Mouse (Mus musculus): ENCODE data around the gene Galnt11.
"Not testable (repeated sequence)": the region's sequence is repeated elsewhere in the genome, so short reads cannot be mapped to it uniquely, and the experiment has no call there.

Galnt11 gene

DNA sequence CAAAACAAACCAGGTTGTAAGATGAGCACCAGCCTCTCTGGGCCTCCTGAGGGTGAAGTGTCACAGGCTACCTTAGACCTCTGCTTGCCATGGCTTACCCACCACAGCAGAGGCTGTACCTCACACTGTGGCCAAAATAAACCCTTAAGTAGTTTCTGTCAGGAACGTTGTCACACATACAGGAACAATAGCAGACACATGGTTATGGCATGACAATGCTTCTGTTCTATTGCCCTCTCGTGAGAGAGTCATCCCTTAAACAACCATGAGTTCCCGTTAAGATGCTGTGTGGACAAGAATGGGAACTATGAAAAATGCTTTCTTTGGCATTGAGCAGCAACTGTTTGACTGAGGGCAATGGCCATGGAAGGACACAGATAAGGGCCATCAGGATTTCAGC is at the start of gene Galnt11:
TSS of gene Galnt11 (plus strand) at position 301 of the 400 bp plus-strand sequence.
- no peak for DNase-seq

DNA sequence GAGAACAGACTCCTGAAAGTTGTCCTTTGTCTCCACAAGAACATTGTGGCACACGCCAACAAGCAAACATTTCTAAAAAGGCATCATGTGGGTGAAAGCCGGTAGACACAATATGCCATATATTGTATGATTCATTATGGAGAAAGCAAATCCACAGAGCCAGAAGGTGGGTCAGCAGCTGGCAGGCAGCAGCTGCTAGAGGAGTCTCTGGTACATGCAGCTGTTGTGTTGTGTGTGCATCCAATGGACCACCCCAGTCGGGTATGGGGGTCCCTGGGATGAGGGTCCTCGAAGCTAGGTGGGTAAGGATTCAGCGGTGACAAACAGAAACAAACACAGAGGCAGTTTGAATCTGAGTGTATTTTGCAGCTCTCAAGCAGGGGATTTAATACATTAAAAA is 43.8 kb upstream of the Galnt11 start:
- DNase-seq: not testable (repeated sequence)

DNA sequence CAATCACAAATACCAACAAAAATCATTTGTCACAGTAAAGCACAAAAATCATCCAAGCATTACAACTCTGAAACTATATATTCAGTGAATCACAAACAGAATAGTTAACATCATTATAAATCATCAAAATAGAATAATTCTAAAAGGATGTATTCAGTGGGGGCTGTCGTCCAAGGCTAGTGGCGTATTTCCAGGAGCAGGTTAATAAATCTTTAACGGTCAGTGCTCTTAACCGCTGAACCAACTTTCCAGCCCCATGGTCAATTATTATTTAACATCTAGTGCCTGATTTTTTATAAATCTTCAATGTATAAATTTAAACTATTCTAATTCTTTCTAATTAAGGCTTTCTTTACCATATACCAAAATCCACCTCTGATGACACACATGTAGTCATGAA is 43.2 kb upstream of the Galnt11 start:
- peak; percentile 54 to 61 for DNase-seq

DNA sequence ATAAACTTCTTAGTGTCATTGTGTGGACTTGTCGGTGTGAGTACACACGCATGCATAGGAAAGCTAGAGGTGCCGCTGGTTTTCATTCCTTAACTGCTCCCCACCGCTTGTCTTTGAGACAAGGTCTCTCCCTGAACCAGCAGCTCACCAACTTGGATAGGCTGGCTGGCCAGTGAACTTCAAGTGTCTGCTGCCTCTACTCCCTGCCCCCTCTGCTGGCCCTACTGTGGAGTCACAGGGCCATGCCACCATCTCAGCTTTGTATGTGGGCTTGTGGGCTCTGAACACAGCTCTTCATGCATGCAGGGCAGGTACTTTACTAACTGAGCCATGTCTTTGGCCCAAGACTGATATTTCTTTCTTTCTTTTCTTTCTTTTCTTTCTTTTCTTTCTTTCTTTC is 42.4 kb upstream of the Galnt11 start:
- peak; percentile 35 to 63 for DNase-seq

DNA sequence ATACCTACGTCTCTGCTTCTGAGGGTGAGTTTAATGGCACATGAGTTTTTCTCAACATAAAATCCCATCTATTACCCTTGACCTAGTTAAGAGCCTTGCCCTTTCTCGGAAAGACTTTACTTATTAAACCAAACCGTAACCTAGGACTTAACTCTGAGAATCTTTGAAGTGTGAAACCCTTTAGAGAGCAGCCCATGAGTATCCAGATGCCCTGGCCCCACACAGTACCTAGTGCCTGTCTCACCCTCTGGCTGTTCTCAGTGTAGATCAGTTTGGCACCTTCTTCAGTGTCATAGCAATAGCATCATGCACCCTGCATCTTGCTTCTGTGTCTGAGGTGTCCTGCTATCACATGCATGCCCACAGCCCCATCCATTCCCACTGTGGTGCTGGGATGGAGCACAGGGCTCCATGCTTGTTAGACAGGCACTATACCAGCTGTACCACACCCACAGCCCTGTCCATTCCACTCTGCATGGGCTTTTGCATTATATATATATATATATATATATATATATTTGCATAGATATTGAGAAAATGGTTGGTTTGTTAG is 41.7 kb upstream of the Galnt11 start:
- DNase-seq: peak; percentile 54 to 72

DNA sequence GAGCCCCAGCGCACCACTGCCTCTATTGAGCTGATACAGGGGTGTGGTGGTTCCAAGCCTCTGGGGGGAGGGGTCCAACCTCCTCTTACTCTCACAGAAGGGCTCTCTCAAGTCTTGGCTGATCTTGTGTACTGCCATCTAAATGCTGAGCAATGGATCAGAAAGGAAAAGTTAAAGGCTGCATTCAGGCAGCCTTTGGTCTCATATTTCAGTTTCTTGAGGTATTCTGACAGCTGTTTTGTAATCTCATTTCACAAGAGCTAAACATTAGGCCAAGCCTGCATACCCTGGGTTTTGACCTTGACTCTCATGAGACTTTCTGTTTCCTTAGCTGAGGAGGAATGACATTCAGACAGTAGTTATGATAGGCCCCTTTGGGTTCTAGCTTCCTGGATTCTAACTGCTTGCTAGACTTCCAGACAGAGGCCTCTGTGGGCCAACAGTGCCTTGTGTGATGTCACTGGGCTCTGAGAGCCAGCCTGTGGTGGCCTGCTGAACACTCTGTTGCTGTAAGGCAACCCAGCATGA is 40.6 kb upstream of the Galnt11 start, which contains the start of gene Galntl5:
TSS of gene Galntl5 (plus strand) at position 457 of the 528 bp plus-strand sequence.
- peak; percentile 46 to 61 for DNase-seq

DNA sequence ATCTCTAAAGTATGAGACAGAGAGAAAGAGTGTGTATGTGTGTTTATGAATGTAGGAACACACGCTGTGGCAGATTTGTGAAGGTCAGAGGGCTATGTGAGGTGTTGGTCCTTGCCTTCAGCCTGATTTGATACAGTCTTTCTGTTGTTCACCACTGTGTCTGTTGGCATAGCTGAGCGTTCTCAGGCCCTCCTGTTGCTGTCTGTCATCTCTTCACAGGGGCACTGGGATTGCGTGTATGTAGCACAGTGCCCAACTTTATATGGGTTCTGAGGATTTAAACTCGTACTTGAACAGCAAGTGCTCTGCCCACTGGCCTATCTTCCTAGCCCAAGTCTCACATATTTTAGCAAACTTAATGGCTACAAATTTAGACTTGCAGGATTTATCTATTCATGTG is 38.1 kb upstream of the Galnt11 start:
- no peak for DNase-seq

DNA sequence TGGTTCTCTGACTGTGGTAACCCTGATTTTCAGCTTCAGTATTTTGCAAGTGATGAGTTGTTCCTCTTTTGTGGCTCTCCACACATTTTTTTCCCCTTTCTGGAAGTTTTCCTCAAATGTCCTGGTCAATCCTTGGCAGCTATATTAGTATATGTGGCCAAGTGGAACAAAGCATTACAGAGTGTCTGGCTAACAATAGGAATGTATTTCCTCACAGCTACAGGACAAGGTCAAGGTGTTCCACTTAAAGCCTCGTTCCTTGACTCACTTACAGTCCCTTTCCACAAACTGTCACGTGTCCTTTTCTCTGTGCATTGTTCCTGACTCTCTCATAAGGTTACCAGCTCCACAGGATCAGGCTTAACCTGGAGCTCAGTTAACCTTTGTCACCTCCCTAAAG is 37.1 kb upstream of the Galnt11 start:
- no peak for DNase-seq

DNA sequence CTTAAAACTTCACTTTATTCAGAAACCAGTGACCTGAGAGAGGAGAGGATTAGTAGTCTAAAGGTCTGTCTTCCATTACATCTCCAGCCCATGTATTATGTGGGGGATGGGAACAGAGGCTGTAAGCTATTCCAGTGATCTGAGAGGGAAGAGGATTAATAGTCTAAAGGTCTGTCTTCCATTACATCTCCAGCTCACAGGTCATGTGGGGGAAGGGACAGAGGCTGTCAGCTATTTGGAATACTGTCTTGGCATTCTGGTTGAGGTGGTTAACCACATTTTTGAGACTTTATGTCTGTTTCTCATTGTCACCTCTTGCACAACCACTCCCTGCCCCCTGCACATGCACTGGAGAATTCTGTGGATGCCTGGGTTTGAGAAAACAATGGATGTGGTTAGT is 34.0 kb upstream of the Galnt11 start:
- peak; percentile 62 to 73 for DNase-seq

DNA sequence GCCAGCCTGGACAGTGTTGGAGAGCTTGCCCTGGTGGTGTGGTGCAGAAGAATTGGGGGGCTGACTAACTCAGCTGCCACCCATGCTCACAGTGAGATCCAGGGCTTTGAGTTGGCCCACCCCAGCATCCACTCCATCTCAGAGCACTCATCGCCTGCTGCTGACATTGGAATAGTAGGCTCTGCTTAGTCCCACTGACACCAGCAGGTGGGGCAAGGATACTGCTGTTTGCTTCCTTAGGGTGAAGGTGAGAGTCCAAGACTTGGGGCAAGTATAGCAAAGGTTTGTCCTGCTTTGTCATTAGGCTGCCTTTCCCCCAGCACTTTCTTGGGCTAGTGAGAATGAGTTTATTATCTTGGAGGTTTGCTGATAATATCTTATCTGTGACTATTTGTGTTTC is 32.9 kb upstream of the Galnt11 start:
- peak; percentile 80 to 82 for DNase-seq

DNA sequence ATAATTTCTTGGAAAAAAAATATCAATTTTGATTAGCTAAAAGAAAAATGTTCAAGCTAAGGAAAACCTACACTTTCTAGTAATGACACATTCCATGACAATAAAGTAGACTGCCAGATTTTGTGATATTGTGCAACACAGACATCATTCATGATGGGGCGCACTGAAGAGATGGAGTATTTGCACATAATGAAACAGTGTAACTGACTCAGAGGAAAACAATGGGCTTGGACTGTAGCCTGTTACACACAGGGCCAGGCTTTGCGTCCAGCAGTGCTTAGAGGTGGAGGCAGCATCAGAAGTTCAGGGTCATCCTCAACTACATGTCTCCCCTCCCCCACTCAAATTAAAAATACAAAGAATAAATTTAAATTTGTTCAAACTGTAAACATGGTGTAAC is 31.2 kb upstream of the Galnt11 start:
- no peak for DNase-seq

DNA sequence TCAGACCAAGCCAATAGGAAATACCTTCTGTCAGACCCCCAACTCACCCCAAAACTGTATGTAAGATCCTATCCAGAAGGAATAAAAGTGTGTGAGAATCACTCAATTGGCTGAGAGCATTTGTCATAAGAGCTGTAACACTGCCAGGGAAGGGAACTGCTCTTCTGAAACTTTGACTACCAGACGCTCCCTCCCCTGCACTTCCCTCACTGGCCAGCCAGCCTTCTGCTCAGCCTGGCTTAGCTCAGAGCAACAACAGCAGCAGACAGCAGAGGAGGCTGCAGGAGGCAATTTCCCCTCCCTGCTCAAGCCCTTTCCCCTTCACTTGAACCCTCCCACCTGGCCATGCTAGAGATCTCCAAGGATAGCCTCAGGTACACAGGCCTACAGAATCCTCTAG is 9.8 kb upstream of the Galnt11 start:
- no peak for DNase-seq

DNA sequence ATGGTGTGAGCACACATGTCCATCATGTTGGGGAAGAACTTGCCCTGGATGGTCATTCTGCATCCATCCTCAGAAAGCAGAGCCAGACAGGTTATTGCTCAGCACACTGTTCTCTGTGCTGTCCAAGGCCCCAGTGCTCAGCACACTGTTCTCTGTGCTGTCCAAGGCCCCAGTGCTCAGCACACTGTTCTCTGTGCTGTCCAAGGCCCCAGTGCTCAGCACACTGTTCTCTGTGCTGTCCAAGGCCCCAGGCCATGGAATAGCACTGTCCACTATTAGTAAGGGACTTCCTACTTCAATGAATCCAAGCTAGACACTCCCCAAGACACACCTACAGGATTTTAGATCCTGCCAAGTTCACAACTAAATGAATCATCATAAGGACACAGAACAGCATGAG is 8.5 kb upstream of the Galnt11 start:
- not testable (repeated sequence) for DNase-seq

DNA sequence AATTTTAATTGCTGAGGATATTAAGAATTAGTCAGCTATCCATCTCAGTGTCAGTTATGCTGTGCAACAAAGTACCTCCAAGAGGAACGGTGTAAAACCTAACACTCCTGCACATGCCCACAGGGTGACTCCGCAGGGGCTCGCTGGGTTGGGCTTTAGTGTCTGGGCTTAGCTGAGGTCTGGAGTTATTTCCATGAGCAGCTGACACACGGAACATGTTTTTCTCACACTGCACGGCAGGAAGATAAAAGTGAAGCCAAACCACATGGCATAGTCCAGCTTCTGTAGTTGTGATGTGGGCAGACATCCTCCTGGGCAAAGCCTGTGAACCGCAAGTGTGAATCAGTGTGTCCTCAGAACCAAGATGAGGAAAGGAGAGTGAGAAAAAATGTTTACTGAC is 6.7 kb upstream of the Galnt11 start:
- no peak for DNase-seq

DNA sequence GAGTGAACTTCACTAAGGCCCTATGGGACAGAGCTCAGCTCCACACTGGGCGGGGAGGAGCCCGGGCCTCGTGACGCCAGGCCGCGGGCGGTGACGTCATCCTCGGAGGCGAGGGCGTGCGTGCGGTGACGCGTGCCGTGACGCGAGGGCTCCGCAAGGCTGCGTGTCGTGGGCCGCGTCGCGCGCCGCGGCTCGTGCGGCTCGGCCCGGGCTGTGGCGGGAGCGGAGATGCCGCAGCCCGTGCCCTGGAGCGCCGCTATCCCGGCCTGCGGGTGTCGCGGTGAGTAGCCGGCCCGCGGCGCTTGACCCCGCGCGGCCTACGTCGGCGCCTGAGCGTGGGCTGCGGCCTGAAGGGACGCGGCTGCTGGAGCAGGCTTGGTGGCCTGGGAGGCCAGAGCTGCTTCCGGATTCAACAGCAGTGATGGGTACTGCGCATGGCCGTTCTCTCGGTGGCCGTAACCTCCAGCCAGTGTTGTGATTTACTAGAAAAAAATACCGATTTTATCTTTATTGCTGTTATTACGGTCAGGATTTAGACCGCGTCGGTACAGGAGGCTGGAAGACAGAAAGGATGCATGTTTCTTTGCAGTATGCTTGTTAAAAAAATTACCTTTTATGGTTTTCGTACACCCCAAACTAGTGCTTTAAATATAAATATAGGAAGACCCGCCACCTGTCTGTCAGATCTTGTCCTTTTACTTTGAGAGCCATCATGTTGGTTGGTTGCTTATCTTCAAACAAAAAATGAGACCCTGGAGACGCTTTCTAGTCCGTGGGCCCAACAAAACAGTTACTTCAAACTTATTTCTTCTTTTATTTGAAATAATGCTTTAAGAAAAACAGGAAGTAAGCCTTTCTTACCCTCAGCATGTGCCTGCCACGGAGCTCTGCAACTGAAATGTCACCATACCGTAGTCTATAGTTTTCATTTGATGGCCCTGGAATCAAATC is 1.3 kb downstream of the Galnt11 start, which contains the start of gene E130116L18Rik:
TSS of gene E130116L18Rik (minus strand) at position 402 of the 951 bp plus-strand sequence.
- peak; percentile 89 to 95 for DNase-seq

DNA sequence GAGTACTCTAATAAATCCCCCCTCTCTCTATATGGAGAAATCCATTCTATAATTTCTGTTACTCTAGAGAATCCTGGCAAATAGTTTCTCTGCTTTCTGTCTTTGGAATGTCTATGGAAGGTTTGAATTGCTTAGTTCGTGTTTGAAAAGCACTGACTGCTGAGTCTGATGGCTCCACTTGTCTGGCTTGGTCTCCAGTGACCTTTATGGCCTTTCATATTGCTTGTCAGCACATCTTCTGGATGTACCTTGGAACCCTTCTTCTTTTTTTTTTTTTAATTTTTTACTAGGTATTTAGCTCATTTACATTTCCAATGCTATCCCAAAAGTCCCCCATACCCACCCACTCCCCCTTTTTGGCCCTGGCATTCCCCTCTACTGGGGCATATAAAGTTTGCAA is 2.7 kb downstream of the Galnt11 start:
- DNase-seq: peak; percentile 51 to 65

DNA sequence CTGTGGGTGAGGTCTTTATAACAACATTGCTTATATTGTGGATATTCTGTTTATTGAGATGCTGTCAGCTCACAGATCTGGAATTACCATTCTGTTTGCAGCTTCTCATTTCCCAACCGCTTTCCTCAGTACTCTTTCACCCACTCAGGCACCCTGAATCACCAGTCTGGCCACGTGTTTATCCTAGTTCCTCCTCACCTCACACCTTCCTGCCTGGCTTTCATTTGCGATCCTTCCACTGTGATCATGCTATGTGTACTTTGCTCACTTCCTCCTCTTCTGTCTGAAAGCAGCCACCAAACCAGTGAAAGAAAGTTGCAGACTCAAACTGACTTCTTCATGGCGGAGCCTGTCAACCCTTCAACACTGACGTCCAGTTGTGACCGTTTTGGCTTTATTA is 21.4 kb downstream of the Galnt11 start:
- DNase-seq: peak; percentile 54 to 82

DNA sequence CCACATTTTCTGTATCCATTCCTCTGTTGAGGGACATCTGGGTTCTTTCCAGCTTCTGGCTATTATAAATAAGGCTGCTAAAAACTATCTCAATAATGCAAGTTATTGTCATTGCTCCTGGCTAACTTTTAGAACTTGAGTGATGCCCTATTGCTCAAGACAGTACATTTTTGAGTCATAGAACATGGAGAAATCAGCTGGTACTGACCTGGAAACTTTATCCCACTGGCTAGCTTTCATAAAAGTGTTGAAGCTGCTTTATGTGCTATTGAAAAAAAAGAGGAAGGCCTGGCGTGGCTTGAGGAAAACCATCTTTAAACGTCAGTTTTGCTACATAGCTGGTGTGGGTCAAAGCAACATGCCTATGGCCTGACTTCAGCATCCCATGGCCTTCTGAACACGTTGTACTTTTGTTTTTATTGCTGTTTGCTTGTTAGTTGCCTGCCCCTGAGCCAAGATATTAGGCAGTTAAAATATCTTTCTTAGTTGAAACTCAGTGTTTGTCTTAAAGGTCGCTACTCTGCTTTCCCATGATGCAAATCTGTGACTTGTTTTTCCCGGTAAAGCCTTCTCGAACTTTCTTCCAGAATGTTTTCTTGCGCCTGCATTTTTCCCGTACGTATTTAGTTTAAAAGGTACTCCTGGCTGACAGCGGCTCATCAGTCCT is 24.2 kb downstream of the Galnt11 start:
- DNase-seq: peak in 1 of 2 experiments; percentile 67

DNA sequence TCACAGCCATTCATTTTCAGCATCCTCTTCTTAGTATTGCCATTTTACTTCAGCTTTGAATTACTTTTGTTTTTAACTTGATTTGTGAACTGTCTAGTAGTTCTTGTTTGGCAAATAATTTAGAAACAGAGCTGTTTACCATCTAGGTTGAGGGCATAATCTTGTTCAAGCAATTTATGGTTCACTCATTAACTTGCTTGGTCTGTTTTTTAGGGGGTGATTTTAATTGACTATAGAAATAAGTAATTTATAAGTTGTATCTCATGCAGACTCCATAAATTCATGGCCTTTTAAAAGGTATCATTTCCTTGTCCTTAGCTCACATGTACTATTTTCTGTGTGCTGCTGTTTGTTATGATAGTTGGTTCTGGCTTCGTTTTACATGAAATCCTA is 24.8 kb downstream of the Galnt11 start:
- DNase-seq: peak in 1 of 2 experiments; percentile 49

DNA sequence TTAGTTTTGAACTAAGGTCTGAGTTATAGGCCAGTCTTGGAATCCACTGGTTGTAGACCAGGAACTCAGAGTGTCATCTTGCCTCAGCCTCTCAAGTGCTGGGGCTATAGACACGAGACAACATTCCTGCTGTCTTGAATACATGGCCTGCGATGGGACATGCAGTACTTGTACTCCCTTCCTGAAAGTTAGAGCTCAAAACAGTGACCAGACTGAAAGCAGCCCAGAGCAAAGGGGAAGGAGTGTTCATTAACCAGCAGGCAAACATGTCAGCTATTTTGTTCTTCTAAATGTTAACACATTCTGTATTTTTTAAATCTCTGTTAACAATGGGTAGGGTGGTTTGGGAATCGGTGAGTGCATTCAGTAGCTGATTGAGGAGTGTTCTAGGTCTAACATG is 25.3 kb downstream of the Galnt11 start:
- DNase-seq: peak; percentile 55 to 88

DNA sequence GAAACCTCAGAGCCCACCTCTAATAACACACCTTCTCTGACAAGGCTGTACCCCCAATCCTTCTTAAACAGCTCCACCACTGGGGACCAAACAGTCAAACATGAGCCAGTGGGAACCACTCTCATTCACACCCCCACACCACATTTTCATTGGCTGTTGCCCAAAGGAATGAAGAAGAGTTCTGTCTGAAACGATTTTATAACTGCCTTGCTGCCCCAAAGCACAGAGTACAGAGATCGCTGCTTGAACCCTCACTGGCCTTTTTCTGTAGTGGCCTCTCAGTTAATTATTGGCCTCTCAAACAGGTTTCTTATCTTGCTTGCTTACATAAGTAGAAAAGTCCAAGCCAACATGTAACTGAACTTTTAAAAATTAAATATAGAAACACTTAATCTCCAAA is 30.7 kb downstream of the Galnt11 start:
- DNase-seq: peak; percentile 72 to 88

DNA sequence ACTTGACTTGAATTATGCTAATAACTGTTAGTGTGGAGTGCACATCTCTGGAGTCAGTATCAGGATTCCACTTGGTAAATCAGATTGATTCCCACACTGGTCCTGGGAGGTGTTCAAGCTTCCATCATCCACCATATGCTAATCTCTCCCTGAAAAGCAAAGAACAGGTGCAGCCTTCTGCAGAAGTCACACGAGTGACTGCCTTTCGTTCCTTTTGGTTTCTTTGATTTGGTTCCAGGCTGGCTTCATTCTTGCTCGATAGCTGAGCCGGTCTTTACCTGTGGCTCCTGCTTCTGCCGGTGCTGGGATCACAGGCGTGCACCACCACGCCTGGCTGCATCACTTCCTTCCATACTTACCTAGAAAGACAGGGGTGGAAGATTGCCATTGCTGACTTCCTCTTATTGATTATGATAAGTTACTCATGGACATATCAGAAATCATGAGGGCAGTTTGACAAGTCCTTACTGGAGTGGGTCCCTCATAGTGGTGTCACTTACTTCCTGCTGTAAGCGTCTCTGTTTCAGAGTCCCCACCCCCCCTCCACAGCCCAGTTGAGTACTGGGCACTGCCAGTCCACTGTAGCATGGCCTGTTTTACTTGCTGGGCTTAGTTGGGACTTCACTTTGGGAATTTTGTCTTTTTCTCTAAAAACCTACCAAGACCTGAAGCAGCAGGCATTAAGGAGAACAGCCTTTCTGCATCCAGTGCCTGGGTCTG is 31.3 kb downstream of the Galnt11 start:
- peak in 1 of 2 experiments; percentile 38 for DNase-seq
